Mouse (Mus musculus) midbrain, embryonic 16.5 days (tissue): ENCODE measurements at regions not wholly inside any gene's neighbourhood (a gene's known extent, or its start where the extent isn't known, plus 50 kb on each side); places are given as distances from the start of the nearest gene placed in this dataset.

Experiments used
- ATAC-seq: fragments of 200-750 bp; cut with Nextera tagmentation; 2 replicates; pipeline ENCODE4 v1.8.0; 2017; ENCODE audit warnings: moderate TSS enrichment
- H3K27ac ChIP-seq: fragments of 300-500 bp; sonication (generic); 2 replicates; pipeline ENCODE4 v1.5.1; 2014; ENCODE audit warnings: mild to moderate bottlenecking, low read length, mixed read lengths
- H3K27me3 ChIP-seq: fragments of 300-500 bp; sonication (generic); 2 replicates; pipeline ENCODE4 v1.6.1; 2014; ENCODE audit warnings: low read depth, low read length, mixed read lengths; ENCODE audit not compliant: control insufficient read depth, insufficient read depth
- H3K36me3 ChIP-seq: fragments of 300-500 bp; sonication (generic); 2 replicates; pipeline ENCODE4 v1.6.1; 2014; ENCODE audit warnings: mild to moderate bottlenecking, low read length, moderate library complexity, mixed read lengths; ENCODE audit not compliant: control insufficient read depth, insufficient read depth
- H3K4me1 ChIP-seq: fragments of 300-500 bp; sonication (generic); 2 replicates; pipeline ENCODE4 v1.6.1; 2014; ENCODE audit warnings: mild to moderate bottlenecking, low read length, mixed read lengths; ENCODE audit not compliant: control insufficient read depth, insufficient read depth
- H3K4me2 ChIP-seq: fragments of 300-500 bp; sonication (generic); 2 replicates; pipeline ENCODE4 v1.6.1; 2014; ENCODE audit warnings: mild to moderate bottlenecking, low read length, mixed read lengths
- H3K4me3 ChIP-seq: fragments of 300-500 bp; sonication (generic); 2 replicates; pipeline ENCODE4 v1.5.1; 2014; ENCODE audit warnings: low read depth, mild to moderate bottlenecking, low read length, moderate library complexity, mixed read lengths
- H3K9ac ChIP-seq: fragments of 300-500 bp; sonication (generic); 2 replicates; pipeline ENCODE4 v1.6.1; 2014; ENCODE audit warnings: low read depth, low read length, mixed read lengths
- H3K9me3 ChIP-seq: fragments of 300-500 bp; sonication (generic); replicated peaks from 2 replicates; pipeline ENCODE4 v1.6.1; 2014; ENCODE audit warnings: mild to moderate bottlenecking, low read length, mixed read lengths; ENCODE audit not compliant: control insufficient read depth, poor library complexity, severe bottlenecking
- WGBS: fragments of 180-500 bp; shearing (Covaris S2); extraction: QIAGEN DNeasy Blood & Tissue Kit; methylation state at CpG from one replicate; pipeline ENCODE4 v1.1.7; 2014; 5-methylcytosine and 5-hydroxymethylcytosine counted together

DNA sequence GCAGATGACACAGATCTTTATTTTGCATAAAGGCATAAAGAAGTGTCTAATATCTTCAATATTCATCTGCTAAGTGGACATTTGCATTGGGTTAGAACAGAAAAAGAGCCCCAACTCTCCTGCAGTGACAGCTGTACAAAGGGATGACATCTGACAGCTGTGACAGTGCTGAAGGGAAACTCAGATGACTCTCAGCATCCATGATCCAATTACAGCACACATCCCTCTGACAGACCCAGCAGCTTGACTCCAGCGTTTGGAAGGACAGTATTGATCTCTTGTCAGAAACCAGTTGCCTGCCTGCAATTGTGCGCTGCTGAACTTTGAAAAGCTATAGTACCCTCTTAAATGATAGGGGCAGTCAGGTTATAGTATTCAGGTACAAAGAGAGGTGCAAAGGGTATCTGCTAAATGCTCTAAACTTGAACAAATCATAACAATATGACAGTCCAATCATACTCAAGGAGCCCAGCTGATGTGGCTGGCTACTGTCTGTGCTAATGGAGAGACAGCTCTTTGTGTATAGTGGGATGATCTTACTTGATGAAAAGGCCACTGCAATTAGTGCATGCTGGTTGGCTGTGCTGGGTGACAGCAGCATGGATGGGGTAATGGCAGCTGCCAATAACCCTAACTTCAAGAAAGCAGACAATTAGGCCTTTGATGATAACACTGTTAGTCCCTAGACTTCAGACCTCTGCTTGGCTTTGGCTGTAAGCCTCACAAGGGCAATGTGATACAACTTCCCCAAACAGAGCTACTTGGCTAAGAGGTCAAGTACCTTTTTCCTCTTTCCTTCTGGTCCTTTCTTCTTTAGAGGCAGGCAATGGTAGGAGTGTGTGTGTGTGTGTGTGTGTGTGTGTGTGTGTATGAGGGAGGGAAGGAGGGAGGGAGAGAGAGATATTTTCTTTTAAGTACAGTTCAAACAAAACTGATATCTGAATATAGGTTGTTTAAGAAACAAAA lies 662.9 kb downstream of the Nr4a2 start:
- Histone ChIP-seq H3K9ac (no peak overlapping the region), H3K4me3 (no peak overlapping the region), H3K4me1 (peaks cover under 1% of the 10 kb centered on the region; the same call in 1 of the 2 replicates), H3K27me3 (no peaks in the 10 kb centered on the region), H3K4me2 (no peak overlapping the region), H3K27ac (no peak overlapping the region), H3K36me3 (no peaks in the 10 kb centered on the region), H3K9me3 (no peaks in the 10 kb centered on the region)
- peak; percentile 88 for ATAC-seq
- 31% methylated on average over 2 of the region's 2 CpGs for WGBS

DNA sequence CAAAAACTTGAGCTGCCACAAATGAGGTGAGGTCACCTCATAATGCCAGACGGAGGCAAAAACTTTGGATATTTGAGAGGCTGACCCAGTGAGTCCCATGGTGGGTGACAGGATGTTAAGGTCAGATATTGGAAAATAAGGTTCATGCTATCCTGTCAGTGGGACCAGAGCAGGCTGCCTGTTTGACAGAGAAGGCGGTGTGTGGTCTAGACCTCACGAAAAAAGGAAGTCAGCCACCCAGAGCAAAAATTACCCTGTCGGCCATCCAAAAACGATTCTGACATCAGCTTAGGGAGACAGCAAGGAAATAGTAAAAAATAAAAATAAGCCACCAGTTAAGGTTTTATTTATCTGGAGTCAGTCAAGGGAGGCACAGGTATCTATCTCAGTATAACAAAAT lies 664.4 kb downstream of the Nr4a2 start:
- no peaks in the 10 kb centered on the region for H3K9me3 ChIP-seq
- H3K27me3 ChIP-seq = no peaks in the 10 kb centered on the region
- H3K27ac ChIP-seq = no peak overlapping the region
- peaks cover 3% of the 10 kb centered on the region; the same call in 1 of the 2 replicates for H3K4me1 ChIP-seq
- no peak for ATAC-seq
- no peak overlapping the region for H3K4me3 ChIP-seq
- no peak overlapping the region for H3K9ac ChIP-seq
- 71% methylated on average over 5 of the region's 5 CpGs for WGBS
- no peaks in the 10 kb centered on the region for H3K36me3 ChIP-seq
- no peak overlapping the region for H3K4me2 ChIP-seq

DNA sequence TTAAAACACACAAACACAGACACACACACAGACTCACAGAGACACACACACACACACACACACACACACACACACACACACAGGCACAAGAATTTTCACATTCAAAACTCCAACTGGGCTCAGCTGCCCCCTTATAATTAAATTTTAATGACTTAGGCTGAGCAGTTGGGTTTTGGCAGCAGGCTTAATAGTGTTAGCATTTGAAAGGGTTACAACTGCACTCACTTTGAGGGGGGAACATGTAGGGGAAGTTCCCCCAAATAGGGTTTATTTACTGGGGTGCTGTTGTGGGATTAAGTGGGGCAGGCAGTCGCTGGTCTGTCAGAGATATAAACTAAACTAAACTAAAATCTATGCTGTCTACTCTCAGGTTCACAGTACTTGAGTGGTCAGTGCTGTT lies 666.2 kb downstream of the Nr4a2 start:
- Histone ChIP-seq H3K36me3 (no peaks in the 10 kb centered on the region), H3K9ac (no peak overlapping the region), H3K27ac (no peak overlapping the region), H3K9me3 (no peaks in the 10 kb centered on the region), H3K4me1 (peaks cover 3% of the 10 kb centered on the region; the same call in 1 of the 2 replicates), H3K27me3 (no peaks in the 10 kb centered on the region), H3K4me3 (no peak overlapping the region), H3K4me2 (no peak overlapping the region)
- ATAC-seq = no peak
- WGBS = 14% methylated on average over 1 of the region's 1 CpGs

DNA sequence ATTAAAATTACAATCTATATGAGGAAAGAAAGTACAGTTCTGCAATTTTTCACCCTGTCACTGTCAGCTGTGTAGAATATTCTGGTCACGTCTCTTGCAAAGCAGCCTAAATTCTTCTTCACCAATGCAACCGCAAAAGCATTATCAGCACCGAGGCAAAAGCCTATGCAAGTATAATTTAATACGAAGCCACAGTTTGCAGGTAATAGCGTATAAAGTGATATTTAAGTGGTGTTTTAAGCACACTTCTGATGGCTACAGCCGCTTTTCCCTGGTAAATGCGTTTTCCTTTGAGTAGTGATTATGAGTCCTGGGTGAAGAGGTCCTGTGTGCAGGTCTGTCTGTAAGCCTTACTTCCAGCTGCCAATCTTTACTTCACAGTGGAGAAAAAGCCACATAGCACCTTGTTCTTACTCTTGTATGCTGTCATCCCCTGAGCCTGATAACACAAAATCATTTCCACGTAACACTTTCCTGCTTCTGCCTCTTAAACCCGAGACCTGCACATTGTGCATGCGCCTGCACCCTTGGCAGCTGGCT lies 667.9 kb downstream of the Nr4a2 start:
- no peaks in the 10 kb centered on the region for H3K36me3 ChIP-seq
- H3K4me1 ChIP-seq = peaks cover 3% of the 10 kb centered on the region; the same call in 1 of the 2 replicates
- H3K9ac ChIP-seq = no peak overlapping the region
- no peaks in the 10 kb centered on the region for H3K27me3 ChIP-seq
- no peak overlapping the region for H3K4me2 ChIP-seq
- WGBS = 43% methylated on average over 10 of the region's 10 CpGs
- no peak overlapping the region for H3K27ac ChIP-seq
- no peak overlapping the region for H3K4me3 ChIP-seq
- no peaks in the 10 kb centered on the region for H3K9me3 ChIP-seq
- peak; percentile 52 for ATAC-seq

DNA sequence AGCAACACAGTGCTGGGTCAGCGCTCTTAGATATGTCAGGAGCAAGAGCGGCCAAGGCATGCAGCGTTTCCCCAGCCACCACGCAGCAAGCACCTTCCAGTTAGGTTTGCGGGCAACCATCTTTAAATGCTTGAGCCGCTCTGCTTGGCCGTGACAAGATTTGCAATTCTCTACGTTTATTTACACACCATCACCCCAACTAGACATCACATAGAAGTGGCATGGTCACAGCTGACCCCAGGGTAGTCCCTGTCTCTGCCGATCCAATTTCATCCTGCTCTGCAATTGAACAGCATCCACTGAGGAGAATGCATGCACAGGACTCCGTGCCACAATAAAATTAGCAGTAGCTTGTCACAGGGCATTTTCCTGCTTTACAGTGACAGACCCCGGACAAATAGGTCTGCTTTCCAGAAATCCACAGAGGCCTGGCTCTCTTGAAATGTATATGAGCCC lies 669.2 kb downstream of the Nr4a2 start:
- 4% methylated on average over 11 of the region's 11 CpGs for WGBS
- Histone ChIP-seq H3K27me3 (no peaks in the 10 kb centered on the region), H3K36me3 (no peaks in the 10 kb centered on the region), H3K4me3 (peak overlapping the region; percentile 32), H3K4me2 (peak overlapping the region; percentile 59), H3K9me3 (no peaks in the 10 kb centered on the region), H3K9ac (peak overlapping the region; percentile 49; the same call in 1 of the 2 replicates), H3K27ac (no peak overlapping the region; the same call in 1 of the 2 replicates), H3K4me1 (peaks cover 3% of the 10 kb centered on the region; the same call in 1 of the 2 replicates)
- ATAC-seq = peak; percentile 78

DNA sequence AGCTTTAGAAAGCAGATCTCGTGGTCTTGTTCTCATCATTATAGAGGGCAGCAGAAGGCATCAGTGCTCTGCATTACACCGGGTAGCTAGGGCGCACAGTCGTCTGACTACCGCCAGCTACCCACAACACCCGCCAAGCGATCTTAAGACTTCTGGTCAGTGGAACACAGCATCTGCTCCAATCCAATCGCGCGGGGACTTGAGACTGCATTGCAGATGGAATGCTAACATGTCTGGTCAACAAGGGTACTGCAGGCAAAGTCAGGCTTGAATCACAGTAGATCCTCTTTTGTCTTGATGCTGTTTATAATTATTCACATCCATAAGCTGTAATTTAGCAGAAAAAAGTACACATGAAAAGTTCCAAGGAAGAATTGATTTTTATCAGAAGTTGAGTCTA lies 682.9 kb downstream of the Nr4a2 start:
- Histone ChIP-seq H3K36me3 (no peaks in the 10 kb centered on the region), H3K9ac (no peak overlapping the region), H3K4me1 (no peaks in the 10 kb centered on the region), H3K4me2 (no peak overlapping the region), H3K27me3 (no peaks in the 10 kb centered on the region), H3K4me3 (no peak overlapping the region), H3K27ac (no peak overlapping the region), H3K9me3 (no peaks in the 10 kb centered on the region)
- ATAC-seq = no peak
- 85% methylated on average over 10 of the region's 10 CpGs for WGBS
